Mouse (Mus musculus) gastrocnemius, postnatal 14 days (tissue): ENCODE data around the gene Sdr39u1. TPM values are rescaled to one million over a fixed set of nuclear protein-coding genes. Genes with fewer than 3 reads are reported as not detected.

Source experiments
- DNase-seq: peaks from one replicate; pipeline ENCODE4 v3.0.0; 2021; ENCODE audit warnings: mixed read lengths
- intact Hi-C: fragments of 180-260 bp; cut with DNase I; formaldehyde crosslinking; loops from one replicate; pipeline ENCODE4 v1.15.1; 2025; ENCODE audit warnings: low total_unique reads
- long read RNA-seq, 2 experiments: library from polyadenylated mRNA; stranded (forward); transcript quantifications; one replicate each; pipeline ENCODE4 v2.0.0; 2021
- total RNA-seq, 2 experiments: library from RNA; stranded (reverse); gene quantifications; 2 replicates each; pipeline ENCODE4 v1.2.3; 2021

The Sdr39u1 gene
- total RNA-seq = 10 to 100 TPM; 82.6 to 85.7 TPM
- long read RNA-seq, experiment 1, transcript Sdr39u1-207 (5 exons, 867 nt) = minor isoform, 7 of 79 reads
- long read RNA-seq, experiment 1, transcript Sdr39u1-201 (6 exons, 1,255 nt) = major isoform, 56 of 79 reads
- long read RNA-seq, experiment 1, partial matches to known transcripts = 2 of 79 reads
- long read RNA-seq, experiment 1, other reads (novel, unspliced or antisense) = 9 of 79 reads
- long read RNA-seq, experiment 2, transcript Sdr39u1-201 (6 exons, 1,255 nt) = major isoform, 56 of 85 reads
- long read RNA-seq, experiment 2, transcript Sdr39u1-207 (5 exons, 867 nt) = minor isoform, 9 of 85 reads
- long read RNA-seq, experiment 2, partial matches to known transcripts = 6 of 85 reads
- long read RNA-seq, experiment 2, other reads (novel, unspliced or antisense) = 11 of 85 reads

GRCm38 (mm10) chr14:55899701-55900413 is at the start of gene Sdr39u1:
Gene Sdr39u1 (minus strand): TSS chr14:55900293.
- DNase-seq = peak; percentile 85
- intact Hi-C loops = no loop called here

GRCm38 (mm10) chr14:55946269-55946969 is 46.3 kb upstream of the Sdr39u1 start:
- intact Hi-C loops = no loop called here
- DNase-seq = no peak

- intact Hi-C loops = no loop called here
- DNase-seq = no peak
Observed at GRCm38 (mm10) chr14:55944575-55944974, 44.5 kb upstream of the Sdr39u1 start, which contains the start of gene Cma1. Gene Cma1 (minus strand): TSS chr14:55944675.

- intact Hi-C loops = no loop called here
- DNase-seq = no peak
Observed at GRCm38 (mm10) chr14:55943601-55944000, 43.5 kb upstream of the Sdr39u1 start.

GRCm38 (mm10) chr14:55940070-55940800 is 40.1 kb upstream of the Sdr39u1 start:
- no peak for DNase-seq
- intact Hi-C loops = no loop called here

- peak; percentile 24 for DNase-seq
- intact Hi-C loops = no loop called here
Observed at GRCm38 (mm10) chr14:55933586-55933985, 33.5 kb upstream of the Sdr39u1 start.

- DNase-seq = no peak
- intact Hi-C loops = no loop called here
Observed at GRCm38 (mm10) chr14:55929263-55929997, 29.3 kb upstream of the Sdr39u1 start.

GRCm38 (mm10) chr14:55926847-55927246 is 26.8 kb upstream of the Sdr39u1 start:
- no peak for DNase-seq
- intact Hi-C loops = no loop called here

- no peak for DNase-seq
- intact Hi-C loops = no loop called here
Observed at GRCm38 (mm10) chr14:55922475-55923232, 22.6 kb upstream of the Sdr39u1 start.

GRCm38 (mm10) chr14:55918240-55919082 is 18.4 kb upstream of the Sdr39u1 start:
- intact Hi-C loops = loop anchor here (5.0 kb wide), 1 partner anchor 96 kb away; the partner anchor contains the start of gene Nfatc4
- DNase-seq = peak; percentile 66

- intact Hi-C loops = loop anchor here (2.0 kb wide), 1 partner anchor 41 kb away; no protein-coding TSS in a partner anchor
- DNase-seq = no peak
Observed at GRCm38 (mm10) chr14:55913406-55913805, 13.3 kb upstream of the Sdr39u1 start.

- no peak for DNase-seq
- intact Hi-C loops = no loop called here
Observed at GRCm38 (mm10) chr14:55905518-55905917, 5.4 kb upstream of the Sdr39u1 start.

GRCm38 (mm10) chr14:55900414-55900755 is 292 bp upstream of the Sdr39u1 start:
- intact Hi-C loops = no loop called here
- no peak for DNase-seq

- intact Hi-C loops = no loop called here
Observed at GRCm38 (mm10) chr14:55898947-55899346, 1.1 kb downstream of the Sdr39u1 start.

GRCm38 (mm10) chr14:55897671-55898070 is 2.4 kb downstream of the Sdr39u1 start:
- intact Hi-C loops = no loop called here
- DNase-seq = no peak

More at GRCm38 (mm10) chr14:55898947-55899346, 1.1 kb downstream of the Sdr39u1 start:
- no peak for DNase-seq

- intact Hi-C loops = no loop called here
- no peak for DNase-seq
Observed at GRCm38 (mm10) chr14:55886571-55887382, 13.3 kb downstream of the Sdr39u1 start.
